Mouse (Mus musculus): ENCODE measurements around the gene Zkscan7. TPM values are rescaled to one million over a fixed set of nuclear protein-coding genes. Genes with fewer than 3 reads are reported as not detected.

The Zkscan7 gene
- polyA plus RNA-seq (2014; fragmentation: Illumina TruSeq; extraction: RNeasy Lipid Tissue Mini Kit (QIAGEN cat#74804)) = 26.1 TPM

DNA sequence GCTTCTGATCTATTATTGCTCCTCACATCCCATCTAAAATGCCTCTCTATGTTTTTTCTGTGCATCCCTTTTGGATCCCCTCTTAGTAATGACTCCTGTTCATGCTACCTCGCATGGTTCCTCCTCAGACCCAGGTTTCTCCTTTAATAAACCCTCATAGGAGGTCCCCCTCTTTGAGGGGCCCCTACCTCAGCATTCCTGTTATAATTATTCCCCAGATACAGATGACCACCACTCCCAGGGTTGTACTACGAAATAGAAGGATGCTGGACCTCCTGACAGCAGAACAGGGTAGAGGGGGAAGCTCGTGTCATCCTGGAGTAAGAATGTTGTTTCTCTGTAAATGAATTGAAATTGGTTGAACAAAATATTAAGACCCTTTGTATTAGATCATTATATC lies at the start of gene Zkscan7:
Gene Zkscan7, plus strand, starts transcription at position 301 of the 400 bp plus-strand sequence.

DNA sequence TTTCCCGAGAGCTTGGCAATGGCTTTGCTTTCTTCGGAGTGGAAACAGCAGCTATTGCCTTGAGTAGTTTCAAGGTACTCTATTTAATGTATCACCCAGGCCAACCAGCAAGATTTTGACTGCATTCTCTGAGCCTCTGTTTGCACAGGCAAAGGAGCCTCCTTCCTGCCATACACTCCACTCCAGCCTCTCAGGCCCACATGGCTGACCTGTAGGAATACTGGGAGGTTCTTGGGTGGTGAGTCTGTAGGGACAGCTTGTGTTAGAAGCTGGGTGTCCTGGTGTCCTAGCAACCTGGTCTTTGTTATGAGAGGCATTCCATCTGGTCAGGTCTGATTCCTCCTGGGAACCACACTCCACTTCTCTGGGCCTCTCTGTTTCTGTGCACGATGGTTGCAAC lies 41.7 kb upstream of the Zkscan7 start, which contains the start of gene Gm35549:
Gene Gm35549, minus strand, starts transcription at position 276 of the 400 bp plus-strand sequence.

DNA sequence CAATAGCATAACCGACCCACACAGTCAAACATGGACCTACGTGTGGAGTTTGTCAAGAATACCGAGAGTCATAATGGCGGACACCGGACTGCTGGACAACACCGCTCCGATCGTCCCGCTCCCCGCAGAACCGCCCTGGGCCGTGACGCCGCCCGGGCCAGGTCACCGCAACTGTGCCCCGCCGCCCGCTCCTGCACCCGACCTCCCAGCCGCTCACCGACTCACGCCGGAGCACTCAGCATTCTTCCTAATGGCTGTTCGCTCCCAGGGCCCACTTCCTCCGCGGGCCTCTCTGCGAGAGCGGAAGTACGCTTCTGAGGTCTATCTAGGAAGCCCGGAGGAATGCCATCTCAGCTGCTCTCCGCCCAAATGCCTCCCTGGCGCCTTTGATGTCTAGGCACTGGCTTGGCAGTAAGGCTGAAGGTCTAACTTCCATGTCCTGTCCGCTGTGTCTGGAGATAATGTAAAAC lies 19.8 kb upstream of the Zkscan7 start, which contains the start of gene Zfp445:
Gene Zfp445, minus strand, starts transcription at position 310 of the 470 bp plus-strand sequence.

DNA sequence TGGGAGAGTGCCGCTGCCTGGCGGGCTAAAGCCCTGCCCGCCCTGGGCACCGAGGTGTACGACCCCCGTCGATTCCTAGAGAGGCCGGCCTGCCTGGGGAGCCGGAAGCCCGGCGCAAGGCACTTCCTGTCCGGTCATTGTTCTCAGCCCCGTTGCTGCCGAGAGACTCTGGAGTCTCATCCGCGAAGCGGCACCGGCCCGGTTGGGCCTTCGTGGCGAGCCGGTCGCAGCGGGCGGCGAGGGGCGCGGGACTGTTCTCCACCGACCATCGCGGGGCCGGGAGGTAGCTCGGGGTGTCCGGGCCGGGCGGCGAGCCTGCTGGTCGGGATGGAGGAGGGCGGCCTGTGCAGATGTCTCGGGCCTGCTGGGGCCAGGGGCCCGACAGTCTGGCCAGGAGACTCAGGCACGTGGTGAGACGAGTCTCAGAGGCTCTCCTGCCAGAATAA lies 37.5 kb downstream of the Zkscan7 start, which contains the start of gene Zfp105:
Gene Zfp105, plus strand, starts transcription at position 137 of the 446 bp plus-strand sequence.

Other genes starting within 250 kb of the Zkscan7 start
- gene Topaz1, start 138.3 kb upstream of the Zkscan7 start, polyA plus RNA-seq (2014; fragmentation: Illumina TruSeq; extraction: RNeasy Lipid Tissue Mini Kit (QIAGEN cat#74804)) = 0.91 TPM
- gene Tcaim, start 80.1 kb upstream of the Zkscan7 start, polyA plus RNA-seq (2014; fragmentation: Illumina TruSeq; extraction: RNeasy Lipid Tissue Mini Kit (QIAGEN cat#74804)) = 18.8 TPM
- not detected for gene Gm35549, start 41.6 kb upstream of the Zkscan7 start, polyA plus RNA-seq (2014; fragmentation: Illumina TruSeq; extraction: RNeasy Lipid Tissue Mini Kit (QIAGEN cat#74804))
- 131 TPM for gene Zfp445, start 19.7 kb upstream of the Zkscan7 start, polyA plus RNA-seq (2014; fragmentation: Illumina TruSeq; extraction: RNeasy Lipid Tissue Mini Kit (QIAGEN cat#74804))
- gene Zfp105, start 37.4 kb downstream of the Zkscan7 start, polyA plus RNA-seq (2014; fragmentation: Illumina TruSeq; extraction: RNeasy Lipid Tissue Mini Kit (QIAGEN cat#74804)) = 23.1 TPM
- 107 TPM for gene 1110059G10Rik, start 65.3 kb downstream of the Zkscan7 start, polyA plus RNA-seq (2014; fragmentation: Illumina TruSeq; extraction: RNeasy Lipid Tissue Mini Kit (QIAGEN cat#74804))
- gene Kif15, start 65.4 kb downstream of the Zkscan7 start, polyA plus RNA-seq (2014; fragmentation: Illumina TruSeq; extraction: RNeasy Lipid Tissue Mini Kit (QIAGEN cat#74804)) = 51.3 TPM
- 11.9 TPM for gene Tmem42, start 135.6 kb downstream of the Zkscan7 start, polyA plus RNA-seq (2014; fragmentation: Illumina TruSeq; extraction: RNeasy Lipid Tissue Mini Kit (QIAGEN cat#74804))
- 0.51 TPM for gene Tgm4, start 149.0 kb downstream of the Zkscan7 start, polyA plus RNA-seq (2014; fragmentation: Illumina TruSeq; extraction: RNeasy Lipid Tissue Mini Kit (QIAGEN cat#74804))
- gene Zdhhc3, start 227.5 kb downstream of the Zkscan7 start, polyA plus RNA-seq (2014; fragmentation: Illumina TruSeq; extraction: RNeasy Lipid Tissue Mini Kit (QIAGEN cat#74804)) = 38.4 TPM
- 11.5 TPM for gene Exosc7, start 227.5 kb downstream of the Zkscan7 start, polyA plus RNA-seq (2014; fragmentation: Illumina TruSeq; extraction: RNeasy Lipid Tissue Mini Kit (QIAGEN cat#74804))

All from ovary, adult 10 weeks (tissue).